In the genomic region with DNA sequence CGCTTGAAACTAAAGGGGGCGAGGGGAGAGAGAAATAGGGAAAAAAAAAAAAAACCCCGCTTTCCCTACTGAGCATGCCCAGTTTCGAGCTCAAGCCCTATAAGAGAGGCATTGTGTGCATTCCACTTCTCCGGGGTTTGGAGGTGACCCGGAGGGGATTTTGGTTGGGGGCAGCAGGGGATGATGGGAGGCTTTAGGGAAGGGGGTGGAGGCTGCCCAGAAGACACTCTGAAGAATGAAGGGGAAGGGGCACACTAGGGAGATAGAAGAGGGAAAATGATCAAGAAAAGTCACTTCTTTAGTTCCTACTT, we compare ENCODE assay signal across 9 mouse cellular contexts. TPM values are rescaled to one million over a fixed set of nuclear protein-coding genes. Genes with fewer than 3 reads are reported as not detected.
DNase-seq lines count a peak whose midpoint lies in the region; ATAC-seq and TF ChIP-seq lines count a peak whose summit lies in the region.
"Had no signal": no experiment of that assay in that cellular context is flagged by ENCODE, and none has a peak within 500 bp of the region (broad histone marks: within the 10 kb centered on the region; RNA-seq: fewer than 3 reads in every experiment).

No protein-coding gene starts in this region.

- H3K27me3 ChIP-seq in lung, embryonic 14.5 days (ENCODE audit: insufficient read depth, low read length): peaks cover 3% of the 10 kb centered on the region; the same call in 1 of the 2 replicates
- no peaks in the 10 kb centered on the region for H3K27me3 ChIP-seq in forebrain, embryonic 10.5 days (ENCODE audit: poor library complexity, severe bottlenecking)
- 0 out of 2 replicates have a peak, but pooled peaks cover 3% of the 10 kb centered on the region for H3K27me3 ChIP-seq in limb, embryonic 11.5 days (ENCODE audit: control insufficient read depth, insufficient read depth, low read length)

- peak overlapping the region; percentile 62 for H3K4me2 ChIP-seq in lung, embryonic 14.5 days
- no peak overlapping the region for H3K4me2 ChIP-seq in limb, embryonic 11.5 days (ENCODE audit: low read depth, severe bottlenecking)

- no peak overlapping the region for H3K9ac ChIP-seq in lung, embryonic 14.5 days
- H3K9ac ChIP-seq in limb, embryonic 11.5 days (ENCODE audit: low read length): no peak overlapping the region

- H3K27ac ChIP-seq in lung, embryonic 14.5 days (ENCODE audit: low read depth): no peak overlapping the region
- 0 out of 2 replicates have a peak overlapping the region, but pooled peaks have one; percentile 44 for H3K27ac ChIP-seq in forebrain, embryonic 10.5 days
- no peak overlapping the region for H3K27ac ChIP-seq in limb, embryonic 11.5 days (replicated peaks; ENCODE audit: low read depth, low read length)

- no peak for ATAC-seq in lung, embryonic 14.5 days (ENCODE audit: insufficient read depth)
- ATAC-seq in limb, embryonic 11.5 days (ENCODE audit: insufficient number of reproducible peaks, low FRiP score, low TSS enrichment, low read depth): no peak

- no peak for TF ChIP-seq CTCF in lung, embryonic 14.5 days (IDR thresholded peaks at IDR 0.05; ENCODE audit: low read depth)

- WGBS in lung, embryonic 14.5 days: 11% methylated on average over 6 of the region's 6 CpGs
- 21% methylated on average over 6 of the region's 6 CpGs for WGBS in forebrain, embryonic 10.5 days
- 42% methylated on average over 6 of the region's 6 CpGs for WGBS in limb, embryonic 11.5 days

- no peaks in the 10 kb centered on the region for H3K4me1 ChIP-seq in lung, embryonic 14.5 days (ENCODE audit: insufficient read depth)
- no peaks in the 10 kb centered on the region for H3K4me1 ChIP-seq in forebrain, embryonic 10.5 days
- no peaks in the 10 kb centered on the region for H3K4me1 ChIP-seq in limb, embryonic 11.5 days (ENCODE audit: control insufficient read depth, insufficient read depth, low read length)

- H3K9me3 ChIP-seq in lung, embryonic 14.5 days (ENCODE audit: low read depth, low read length): no peaks in the 10 kb centered on the region
- no peaks in the 10 kb centered on the region for H3K9me3 ChIP-seq in forebrain, embryonic 10.5 days
- no peaks in the 10 kb centered on the region for H3K9me3 ChIP-seq in limb, embryonic 11.5 days (ENCODE audit: control insufficient read depth, low read length)

- DNase-seq in lung, embryonic 14.5 days: no peak
- no peak for DNase-seq in lung, postnatal 14 days
- DNase-seq in forebrain, embryonic 10.5 days (ENCODE audit: extremely low spot score, low spot score): peak; percentile 16
- peak; percentile 21 for DNase-seq in limb, embryonic 11.5 days (ENCODE audit: low spot score)
- peak; percentile 63 for DNase-seq in retina, postnatal 1 day
- DNase-seq in urinary bladder, postnatal 14 days (ENCODE audit: low spot score): no peak
- DNase-seq in adipocyte (ENCODE audit: low spot score): no peak
- DNase-seq: kidney, postnatal 14 days; spleen, adult 18-20 months had no signal

- no peaks in the 10 kb centered on the region for H3K36me3 ChIP-seq in lung, embryonic 14.5 days (ENCODE audit: insufficient read depth)
- no peaks in the 10 kb centered on the region for H3K36me3 ChIP-seq in forebrain, embryonic 10.5 days (replicated peaks)
- H3K36me3 ChIP-seq in limb, embryonic 11.5 days (ENCODE audit: control insufficient read depth, insufficient read depth, low read length): no peaks in the 10 kb centered on the region

- H3K4me3 ChIP-seq in lung, embryonic 14.5 days (ENCODE audit: low read depth, low read length): no peak overlapping the region
- peak overlapping the region; percentile 59 for H3K4me3 ChIP-seq in forebrain, embryonic 10.5 days
- H3K4me3 ChIP-seq in limb, embryonic 11.5 days (ENCODE audit: low read depth, low read length): no peak overlapping the region

RNA-seq across cellular contexts. Expression of gene Slitrk4, which starts 1.1 kb away (rescaled TPM):
- polyA plus RNA-seq in lung, embryonic 14.5 days (2014; fragmentation: Nextera tagmentation; extraction: Ambion mirVana): 0.59 and 1.2 TPM in 2 replicates
- polyA plus RNA-seq in forebrain, embryonic 10.5 days (2016; fragmentation: Nextera tagmentation; extraction: Ambion mirVana): 2.8 and 3.5 TPM in 2 replicates
- polyA plus RNA-seq in limb, embryonic 11.5 days (2014; fragmentation: Nextera tagmentation; extraction: Ambion mirVana): 0.70 and 1.1 TPM in 2 replicates

Comparison
In these comparisons a context has a peak if more than half of its experiments do, and no peak if none do; other contexts are left out.
1. DNase-seq: peak in forebrain, embryonic 10.5 days (single experiment), limb, embryonic 11.5 days (single experiment) and retina, postnatal 1 day (single experiment); none in lung, embryonic 14.5 days (single experiment), lung, postnatal 14 days (single experiment), urinary bladder, postnatal 14 days (single experiment) and adipocyte (single experiment).